Mouse (Mus musculus): ENCODE data around the gene Zfp62. TPM values are rescaled to one million over a fixed set of nuclear protein-coding genes. Genes with fewer than 3 reads are reported as not detected.

The Zfp62 gene
- polyA plus RNA-seq, 1 experiment, result 5.6 TPM

GRCm38 (mm10) chr11:49245176-49245575 is 42.1 kb downstream of the Zfp62 start:
- H3K79me2 ChIP-seq (ENCODE audit: control insufficient read depth, insufficient read depth), result no peaks in the 10 kb centered on the region
- H3K4me3 ChIP-seq, result peak overlapping the region; percentile 49
- H3ac ChIP-seq (ENCODE audit: control insufficient read depth, insufficient read length), result no peak overlapping the region
- peak overlapping the region; percentile 88 for H3K4me2 ChIP-seq (ENCODE audit: low read depth)
- H3K27me3 ChIP-seq (ENCODE audit: control insufficient read depth, insufficient read depth, insufficient read length), result no peaks in the 10 kb centered on the region
- TF ChIP-seq USF1 (IDR thresholded peaks at IDR 0.05; ENCODE audit: low read depth) (peak; percentile 11), TCF3 (IDR thresholded peaks at IDR 0.05; ENCODE audit: insufficient read length, low read depth) (no peak)
- no peaks in the 10 kb centered on the region for H3K36me3 ChIP-seq (ENCODE audit: control insufficient read depth, insufficient read depth)

DNA sequence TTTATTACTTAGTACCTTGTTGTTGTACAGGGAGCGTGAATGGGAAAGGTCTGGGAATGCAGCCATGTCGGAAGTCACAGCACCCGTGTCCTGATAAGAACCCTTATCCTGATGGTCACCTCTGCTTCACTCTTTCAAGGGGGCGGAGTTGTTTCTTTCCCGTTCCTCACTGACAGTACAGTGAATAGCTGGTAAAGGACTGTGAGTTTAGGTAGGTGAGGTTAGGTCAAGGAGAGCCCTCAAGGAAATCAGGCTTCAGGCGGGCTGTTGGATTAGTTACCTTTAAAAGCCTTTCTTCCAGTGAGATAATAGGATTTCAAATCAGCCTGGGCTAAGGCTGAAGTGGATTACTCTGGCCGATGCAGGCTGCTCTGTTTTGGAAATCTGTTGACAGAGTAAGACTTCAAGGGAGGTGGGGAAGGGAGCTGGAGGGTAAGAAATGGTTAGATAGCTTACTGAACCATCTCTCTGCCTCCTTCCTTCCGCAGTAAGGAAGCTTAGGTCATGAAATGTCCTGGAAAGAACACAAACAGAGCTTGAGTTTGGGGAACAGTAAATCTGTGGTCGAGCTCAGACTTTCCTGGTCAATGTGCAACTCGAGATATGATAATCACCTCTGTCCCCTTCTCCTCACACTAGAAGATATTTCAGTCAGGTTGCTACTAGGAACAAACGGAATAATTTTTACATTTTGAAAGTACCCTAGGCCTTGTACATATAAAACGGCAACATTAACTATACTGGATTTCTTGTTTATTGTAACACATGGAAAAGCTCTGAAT is 42.7 kb downstream of the Zfp62 start:
- no peak overlapping the region for H3K4me3 ChIP-seq
- TF ChIP-seq E2F4 (IDR thresholded peaks at IDR 0.05; ENCODE audit: insufficient read depth), result no peak
- no peak for TF ChIP-seq CEBPB (IDR thresholded peaks at IDR 0.05; ENCODE audit: insufficient read depth, poor library complexity, severe bottlenecking)
- TF ChIP-seq SRF (IDR thresholded peaks at IDR 0.05; ENCODE audit: control insufficient read depth, insufficient read length, low read depth), result no peak
- TF ChIP-seq MYOG (IDR thresholded peaks at IDR 0.05; ENCODE audit: control insufficient read depth in 1 of 3, insufficient read depth in 1 of 3, insufficient read length in 2 of 3, low read depth in 2 of 3), result no peak
- TF ChIP-seq POLR2A (IDR thresholded peaks at IDR 0.05; ENCODE audit: insufficient read length, low read depth), result no peak
- TF ChIP-seq REST (IDR thresholded peaks at IDR 0.05; ENCODE audit: insufficient read depth, insufficient read length), result no peak
- no peak for TF ChIP-seq TCF12 (IDR thresholded peaks at IDR 0.05; ENCODE audit: insufficient read depth, poor library complexity, severe bottlenecking)
- TF ChIP-seq USF1 (IDR thresholded peaks at IDR 0.05; ENCODE audit: low read depth), result no peak
- TF ChIP-seq TCF3 (IDR thresholded peaks at IDR 0.05; ENCODE audit: insufficient read length, low read depth), result no peak
- no peak for TF ChIP-seq MAX (IDR thresholded peaks at IDR 0.05; ENCODE audit: low read depth)
- H3K36me3 ChIP-seq (ENCODE audit: control insufficient read depth, insufficient read depth), result no peaks in the 10 kb centered on the region
- no peak overlapping the region for H3ac ChIP-seq (ENCODE audit: control insufficient read depth, insufficient read length)
- peak overlapping the region; percentile 88 for H3K4me2 ChIP-seq (ENCODE audit: low read depth)
- H3K27me3 ChIP-seq (ENCODE audit: control insufficient read depth, insufficient read depth, insufficient read length), result no peaks in the 10 kb centered on the region
- H3K79me2 ChIP-seq (ENCODE audit: control insufficient read depth, insufficient read depth), result peaks cover 5% of the 10 kb centered on the region

GRCm38 (mm10) chr11:49246523-49246922 is 43.4 kb downstream of the Zfp62 start:
- H3K27me3 ChIP-seq (ENCODE audit: control insufficient read depth, insufficient read depth, insufficient read length), result no peaks in the 10 kb centered on the region
- TF ChIP-seq TCF12 (IDR thresholded peaks at IDR 0.05; ENCODE audit: insufficient read depth, poor library complexity, severe bottlenecking) (no peak), MYOG (IDR thresholded peaks at IDR 0.05; ENCODE audit: control insufficient read depth in 1 of 3, insufficient read depth in 1 of 3, insufficient read length in 2 of 3, low read depth in 2 of 3) (no peak), USF1 (IDR thresholded peaks at IDR 0.05; ENCODE audit: low read depth) (no peak)
- H3K4me2 ChIP-seq (ENCODE audit: low read depth), result peak overlapping the region; percentile 35
- no peak overlapping the region for H3K4me3 ChIP-seq
- H3ac ChIP-seq (ENCODE audit: control insufficient read depth, insufficient read length), result no peak overlapping the region
- peaks cover 12% of the 10 kb centered on the region for H3K79me2 ChIP-seq (ENCODE audit: control insufficient read depth, insufficient read depth)
- H3K36me3 ChIP-seq (ENCODE audit: control insufficient read depth, insufficient read depth), result no peaks in the 10 kb centered on the region

GRCm38 (mm10) chr11:49247255-49247654 is 44.2 kb downstream of the Zfp62 start:
- H3ac ChIP-seq (ENCODE audit: control insufficient read depth, insufficient read length), result no peak overlapping the region
- no peaks in the 10 kb centered on the region for H3K36me3 ChIP-seq (ENCODE audit: control insufficient read depth, insufficient read depth)
- no peak overlapping the region for H3K4me3 ChIP-seq
- peaks cover 17% of the 10 kb centered on the region for H3K79me2 ChIP-seq (ENCODE audit: control insufficient read depth, insufficient read depth)
- TF ChIP-seq POLR2AphosphoS2 (IDR thresholded peaks at IDR 0.05; ENCODE audit: insufficient read length, low read depth) (no peak), TCF12 (IDR thresholded peaks at IDR 0.05; ENCODE audit: insufficient read depth, poor library complexity, severe bottlenecking) (no peak), CEBPB (IDR thresholded peaks at IDR 0.05; ENCODE audit: insufficient read depth, poor library complexity, severe bottlenecking) (no peak), POLR2A (IDR thresholded peaks at IDR 0.05; ENCODE audit: insufficient read length, low read depth) (no peak), SRF (IDR thresholded peaks at IDR 0.05; ENCODE audit: control insufficient read depth, insufficient read length, low read depth) (no peak), MYOG (IDR thresholded peaks at IDR 0.05; ENCODE audit: control insufficient read depth in 1 of 3, insufficient read depth in 1 of 3, insufficient read length in 2 of 3, low read depth in 2 of 3) (no peak), MYOD1 (IDR thresholded peaks at IDR 0.05; ENCODE audit: control insufficient read depth in 1 of 3, insufficient read length in 2 of 3, low read depth in 2 of 3) (no peak), E2F4 (IDR thresholded peaks at IDR 0.05; ENCODE audit: insufficient read depth) (no peak), MAX (IDR thresholded peaks at IDR 0.05; ENCODE audit: low read depth) (no peak), USF1 (IDR thresholded peaks at IDR 0.05; ENCODE audit: low read depth) (no peak), REST (IDR thresholded peaks at IDR 0.05; ENCODE audit: insufficient read depth, insufficient read length) (no peak), TCF3 (IDR thresholded peaks at IDR 0.05; ENCODE audit: insufficient read length, low read depth) (no peak)
- H3K27me3 ChIP-seq (ENCODE audit: control insufficient read depth, insufficient read depth, insufficient read length), result no peaks in the 10 kb centered on the region
- H3K4me2 ChIP-seq (ENCODE audit: low read depth), result peak overlapping the region; percentile 58

GRCm38 (mm10) chr11:49248226-49248973 is 45.3 kb downstream of the Zfp62 start:
- TF ChIP-seq TCF3 (IDR thresholded peaks at IDR 0.05; ENCODE audit: insufficient read length, low read depth), result no peak
- no peak for TF ChIP-seq TCF12 (IDR thresholded peaks at IDR 0.05; ENCODE audit: insufficient read depth, poor library complexity, severe bottlenecking)
- no peak for TF ChIP-seq MAX (IDR thresholded peaks at IDR 0.05; ENCODE audit: low read depth)
- TF ChIP-seq USF1 (IDR thresholded peaks at IDR 0.05; ENCODE audit: low read depth), result no peak
- TF ChIP-seq POLR2AphosphoS2 (IDR thresholded peaks at IDR 0.05; ENCODE audit: insufficient read length, low read depth), result no peak
- no peak for TF ChIP-seq POLR2A (IDR thresholded peaks at IDR 0.05; ENCODE audit: insufficient read length, low read depth)
- TF ChIP-seq MYOG (IDR thresholded peaks at IDR 0.05; ENCODE audit: control insufficient read depth in 1 of 3, insufficient read depth in 1 of 3, insufficient read length in 2 of 3, low read depth in 2 of 3), result no peak
- no peak for TF ChIP-seq MYOD1 (IDR thresholded peaks at IDR 0.05; ENCODE audit: control insufficient read depth in 1 of 3, insufficient read length in 2 of 3, low read depth in 2 of 3)
- TF ChIP-seq REST (IDR thresholded peaks at IDR 0.05; ENCODE audit: insufficient read depth, insufficient read length), result no peak
- TF ChIP-seq CEBPB (IDR thresholded peaks at IDR 0.05; ENCODE audit: insufficient read depth, poor library complexity, severe bottlenecking), result no peak
- no peak for TF ChIP-seq SRF (IDR thresholded peaks at IDR 0.05; ENCODE audit: control insufficient read depth, insufficient read length, low read depth)
- no peak for TF ChIP-seq E2F4 (IDR thresholded peaks at IDR 0.05; ENCODE audit: insufficient read depth)
- H3K4me3 ChIP-seq, result no peak overlapping the region

More at GRCm38 (mm10) chr11:49248226-49248973, 45.3 kb downstream of the Zfp62 start:
- Histone ChIP-seq H3K27me3 (ENCODE audit: control insufficient read depth, insufficient read depth, insufficient read length) (no peaks in the 10 kb centered on the region), H3K36me3 (ENCODE audit: control insufficient read depth, insufficient read depth) (no peaks in the 10 kb centered on the region), H3K4me2 (ENCODE audit: low read depth) (peak overlapping the region; percentile 83), H3ac (ENCODE audit: control insufficient read depth, insufficient read length) (no peak overlapping the region), H3K79me2 (ENCODE audit: control insufficient read depth, insufficient read depth) (peaks cover 24% of the 10 kb centered on the region)

Data from myocyte (in vitro differentiated cells).